8 mouse cellular contexts compared by ENCODE assay signal in genomic region chr3:32616006-32616330, GRCm38 (mm10). TPM values are rescaled to one million over a fixed set of nuclear protein-coding genes. Genes with fewer than 3 reads are reported as not detected.
A peak's percentile ranks its signal among the peaks of the same experiment; 100 is the strongest.
DNase-seq lines count a peak whose midpoint lies in the region; ATAC-seq and TF ChIP-seq lines count a peak whose summit lies in the region.

No protein-coding gene starts in this region.

- 8% methylated on average over 13 of the region's 14 CpGs for WGBS in kidney, adult 2 months
- WGBS in hindbrain, embryonic 14.5 days = 15% methylated on average over 9 of the region's 14 CpGs
- 18% methylated on average over 8 of the region's 14 CpGs for WGBS in midbrain, embryonic 14.5 days

- no peaks in the 10 kb centered on the region for H3K27me3 ChIP-seq in kidney, adult 2 months (replicated peaks; ENCODE audit: control insufficient read depth, insufficient read depth, low read length)
- no peaks in the 10 kb centered on the region for H3K27me3 ChIP-seq in hindbrain, embryonic 14.5 days (ENCODE audit: control insufficient read depth, insufficient read depth, low read length)
- H3K27me3 ChIP-seq in midbrain, embryonic 14.5 days (ENCODE audit: control insufficient read depth, insufficient read depth, low read length) = no peaks in the 10 kb centered on the region

- TF ChIP-seq POLR2A in kidney, adult 2 months (IDR thresholded peaks at IDR 0.05; ENCODE audit: low read depth, low read length) = no peak

- peak overlapping the region; percentile 56 for H3K4me2 ChIP-seq in hindbrain, embryonic 14.5 days (replicated peaks)
- H3K4me2 ChIP-seq in midbrain, embryonic 14.5 days (ENCODE audit: low read length) = peak overlapping the region; percentile 55

- H3K4me3 ChIP-seq in kidney, adult 2 months (ENCODE audit: insufficient read depth, low read depth, low read length) = peak overlapping the region; percentile 53
- peak overlapping the region; percentile 65 for H3K4me3 ChIP-seq in hindbrain, embryonic 14.5 days (replicated peaks; ENCODE audit: low read length)
- H3K4me3 ChIP-seq in midbrain, embryonic 14.5 days (replicated peaks; ENCODE audit: low read depth, low read length) = peak overlapping the region; percentile 58

- TF ChIP-seq CTCF in kidney, adult 2 months (conservative IDR thresholded peaks at IDR 0.05; ENCODE audit: insufficient read depth, insufficient read length, low read depth, low read length) = no peak

- H3K4me1 ChIP-seq in kidney, adult 2 months (ENCODE audit: control insufficient read depth, insufficient read depth, low read length) = no peaks in the 10 kb centered on the region
- H3K4me1 ChIP-seq in hindbrain, embryonic 14.5 days (replicated peaks; ENCODE audit: control insufficient read depth, insufficient read depth, low read length) = peaks cover 6% of the 10 kb centered on the region; the same call in 1 of the 2 replicates
- H3K4me1 ChIP-seq in midbrain, embryonic 14.5 days (ENCODE audit: control insufficient read depth, insufficient read depth, low read length) = peaks cover 3% of the 10 kb centered on the region; the same call in 1 of the 2 replicates

- no peak overlapping the region for H3K27ac ChIP-seq in kidney, adult 2 months (ENCODE audit: insufficient read depth, low read depth, low read length)
- H3K27ac ChIP-seq in hindbrain, embryonic 14.5 days = peak overlapping the region; percentile 58
- peak overlapping the region; percentile 55; the same call in 1 of the 2 replicates for H3K27ac ChIP-seq in midbrain, embryonic 14.5 days (replicated peaks; ENCODE audit: low read depth, low read length)

- H3K36me3 ChIP-seq in kidney, adult 2 months (ENCODE audit: control insufficient read depth, insufficient read depth, low read length) = no peaks in the 10 kb centered on the region
- no peaks in the 10 kb centered on the region for H3K36me3 ChIP-seq in hindbrain, embryonic 14.5 days (replicated peaks; ENCODE audit: control insufficient read depth, insufficient read depth)
- no peaks in the 10 kb centered on the region for H3K36me3 ChIP-seq in midbrain, embryonic 14.5 days (ENCODE audit: control insufficient read depth, insufficient read depth, low read length)

- no peak for DNase-seq in kidney, adult 2 months
- DNase-seq in kidney, postnatal 14 days = no peak
- peak; percentile 25 for DNase-seq in R1 (ENCODE audit: low read depth, low spot score)
- DNase-seq in hindbrain, embryonic 14.5 days (ENCODE audit: low spot score) = no peak
- DNase-seq in midbrain, embryonic 14.5 days = no peak
- DNase-seq in ovary, postnatal 14 days (ENCODE audit: low spot score) = no peak

- no peaks in the 10 kb centered on the region for H3K9me3 ChIP-seq in hindbrain, embryonic 14.5 days (ENCODE audit: control insufficient read depth, low read length)
- no peaks in the 10 kb centered on the region for H3K9me3 ChIP-seq in midbrain, embryonic 14.5 days (ENCODE audit: control insufficient read depth, low read length)

- H3K9ac ChIP-seq in hindbrain, embryonic 14.5 days = peak overlapping the region; percentile 69
- peak overlapping the region; percentile 63 for H3K9ac ChIP-seq in midbrain, embryonic 14.5 days (replicated peaks; ENCODE audit: low read length)

- no peak for ATAC-seq in hindbrain, embryonic 14.5 days (ENCODE audit: low FRiP score)
- ATAC-seq in midbrain, embryonic 14.5 days (ENCODE audit: low FRiP score, low TSS enrichment) = no peak
- ATAC-seq in frontal cortex, adult (ENCODE audit: low TSS enrichment) = no peak
- ATAC-seq in erythroid progenitor cell, adult 5-6 weeks (replicated peaks; ENCODE audit: low FRiP score, poor library complexity, severe bottlenecking) = no peak

RNA-seq across cellular contexts. Expression of gene Gnb4, which starts 0.4 kb away (rescaled TPM):
- 13.6 and 16.0 TPM in 2 replicates for polyA plus RNA-seq in kidney, adult 2 months (2012; rRNA removed)
- polyA plus RNA-seq in hindbrain, embryonic 14.5 days (2014; fragmentation: Nextera tagmentation; extraction: Ambion mirVana) = 101 and 108 TPM in 2 replicates
- 75.8 and 81.7 TPM in 2 replicates for polyA plus RNA-seq in midbrain, embryonic 14.5 days (2014; fragmentation: Nextera tagmentation; extraction: Ambion mirVana)
- 0.36 and 2.1 TPM in 2 replicates for total RNA-seq in erythroid progenitor cell, adult 5-6 weeks (2015; ENCODE audit: low replicate concordance)
- total RNA-seq in erythroid progenitor cell, adult 5-6 weeks (2017; ENCODE audit: low replicate concordance) = 4.9 TPM in 1 of 2 replicates, not detected in the other
